Mouse (Mus musculus): ENCODE data around the gene Sap30l. TPM values are rescaled to one million over a fixed set of nuclear protein-coding genes. Genes with fewer than 3 reads are reported as not detected.
"Not testable (repeated sequence)": the region's sequence is repeated elsewhere in the genome, so short reads cannot be mapped to it uniquely, and the experiment has no call there.

Gene Sap30l
- total RNA-seq, 4 experiments from 2014 or later, result 46.8 to 53.4 (median 48.9) TPM

DNA sequence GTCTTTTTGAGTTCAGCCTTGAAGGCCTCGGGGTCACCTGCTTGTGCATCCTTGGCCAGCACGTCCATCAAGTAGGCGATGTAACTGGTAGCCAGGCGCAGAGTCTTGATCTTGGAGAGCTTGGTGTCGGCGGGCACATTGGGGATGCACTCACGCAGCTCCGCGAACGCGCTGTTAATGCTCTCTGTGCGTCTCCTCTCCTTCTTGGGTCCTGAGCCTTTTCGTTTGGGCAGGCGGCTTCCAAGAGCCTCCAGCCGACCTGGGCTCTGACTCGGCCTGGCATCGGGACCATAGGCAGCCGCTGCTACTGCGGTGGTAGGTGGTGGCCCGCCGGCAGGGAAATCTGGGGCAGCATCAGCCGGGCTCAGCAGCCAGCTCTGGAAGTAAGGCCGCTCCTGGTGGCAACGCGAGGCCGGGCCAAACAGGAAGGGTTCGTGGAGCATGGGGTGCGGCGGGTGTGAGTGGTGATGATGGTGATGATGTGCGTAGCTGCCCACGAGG lies 29.9 kb downstream of the Sap30l start:
- no peak for DNase-seq (ENCODE audit: low spot score in 2 of 2)

DNA sequence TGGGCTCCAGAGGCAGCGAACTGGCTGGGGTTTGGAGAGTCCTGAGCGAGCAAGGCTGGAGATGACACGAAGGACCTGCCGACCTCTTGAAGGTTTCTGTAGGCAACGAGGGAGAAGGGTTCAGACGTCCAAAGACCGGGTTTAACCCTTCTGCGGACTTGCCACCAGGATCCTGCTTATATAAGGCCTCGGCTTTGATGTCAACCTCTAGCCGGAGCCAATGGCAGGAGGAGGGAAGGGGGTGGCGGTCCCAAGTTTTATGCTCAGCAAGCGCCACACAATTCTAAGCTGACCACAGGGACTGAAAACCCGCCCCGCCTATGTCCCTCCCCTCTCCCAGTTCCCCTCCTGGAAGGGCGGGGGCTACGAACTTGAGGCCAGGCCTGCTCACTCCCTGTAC lies 30.4 kb downstream of the Sap30l start:
- no peak for DNase-seq (ENCODE audit: low spot score in 2 of 2)

DNA sequence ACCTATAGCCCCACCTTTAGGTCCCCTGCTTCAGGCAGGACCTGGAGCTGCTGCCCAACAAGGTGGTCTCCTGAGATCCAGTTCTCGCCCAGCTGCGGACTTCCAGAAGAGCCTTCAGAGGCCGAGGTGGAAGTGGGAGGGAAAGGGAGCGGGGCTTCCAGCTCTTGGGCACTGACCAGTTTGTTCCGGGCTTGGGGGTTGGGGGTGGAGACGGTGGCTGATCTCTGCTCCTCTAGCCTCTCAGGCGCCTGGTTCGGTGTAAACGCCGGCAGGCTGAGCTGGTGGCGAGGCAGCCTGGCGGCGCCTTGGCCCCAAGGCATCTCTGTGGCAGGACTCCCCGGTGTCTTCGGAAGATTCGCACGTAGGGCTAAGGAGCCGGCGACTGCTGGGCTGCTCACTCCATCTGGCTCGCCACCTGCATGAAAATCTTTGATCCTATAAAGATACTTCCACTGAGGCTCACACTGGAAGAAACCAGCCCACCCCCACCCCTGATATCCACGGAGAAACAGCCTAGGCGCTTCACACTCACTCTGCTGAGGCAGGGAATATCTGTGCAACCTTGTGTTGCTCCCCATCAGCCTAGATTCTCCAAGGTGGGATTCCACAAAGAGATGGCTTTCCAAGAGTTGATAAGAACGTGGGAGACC lies 31.2 kb downstream of the Sap30l start, which contains the start of gene Hand1:
TSS of gene Hand1 (minus strand) at position 267 of the 650 bp plus-strand sequence.
- no peak for DNase-seq (ENCODE audit: low spot score in 2 of 2)

DNA sequence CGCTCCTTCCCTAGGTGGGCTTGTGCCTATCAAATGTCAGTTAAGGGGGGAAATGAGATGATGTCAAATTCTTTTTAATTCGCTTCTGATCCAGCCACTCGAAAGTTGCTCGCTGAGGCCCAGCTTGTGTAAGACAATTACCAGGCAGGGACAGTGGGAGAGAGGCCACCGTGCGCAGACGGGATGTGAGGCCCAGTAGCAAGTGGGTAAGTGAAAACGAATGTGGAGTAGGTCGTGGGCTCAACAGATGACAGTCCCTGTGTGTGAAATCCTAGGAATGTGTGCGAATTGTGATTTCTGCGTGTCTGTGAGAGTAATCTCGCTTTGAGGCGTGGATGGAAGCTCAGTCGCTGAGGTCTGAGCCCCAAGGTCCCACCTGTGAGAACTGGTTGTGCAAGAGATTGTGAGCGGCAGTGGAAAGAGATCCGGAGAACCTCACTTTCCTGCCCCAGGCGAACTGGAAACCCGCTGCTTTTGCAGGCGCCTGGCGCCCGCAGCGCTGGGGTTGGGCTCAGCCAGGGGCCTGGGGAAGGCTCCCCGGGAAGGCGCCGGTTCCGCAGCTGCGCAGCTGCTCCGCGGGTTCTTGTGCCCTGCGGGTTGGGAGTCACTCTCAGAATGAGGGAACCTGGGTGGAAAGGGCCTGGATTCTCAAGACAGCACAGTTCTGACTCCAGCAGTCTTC lies 32.0 kb downstream of the Sap30l start:
- DNase-seq (ENCODE audit: low spot score in 2 of 2), result no peak

DNA sequence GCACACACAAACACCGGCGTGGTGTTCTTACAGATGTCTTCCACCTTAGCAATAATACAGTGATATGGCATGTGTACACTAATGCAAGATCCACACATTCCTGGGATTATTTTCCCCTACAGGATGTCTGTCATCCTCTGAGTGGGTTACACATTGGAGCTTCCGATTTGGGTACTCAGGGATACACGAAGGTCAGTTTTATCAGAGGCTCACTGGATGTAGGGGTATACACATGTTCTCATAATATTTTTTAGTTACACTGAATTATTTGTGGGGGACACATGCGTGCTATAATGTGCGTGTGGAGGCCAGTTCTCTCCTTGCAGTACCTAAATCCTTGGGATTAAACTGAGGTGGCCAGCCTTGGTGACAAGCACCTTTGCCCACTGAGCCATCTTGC lies 32.6 kb downstream of the Sap30l start:
- DNase-seq (ENCODE audit: low spot score in 2 of 2), result no peak

DNA sequence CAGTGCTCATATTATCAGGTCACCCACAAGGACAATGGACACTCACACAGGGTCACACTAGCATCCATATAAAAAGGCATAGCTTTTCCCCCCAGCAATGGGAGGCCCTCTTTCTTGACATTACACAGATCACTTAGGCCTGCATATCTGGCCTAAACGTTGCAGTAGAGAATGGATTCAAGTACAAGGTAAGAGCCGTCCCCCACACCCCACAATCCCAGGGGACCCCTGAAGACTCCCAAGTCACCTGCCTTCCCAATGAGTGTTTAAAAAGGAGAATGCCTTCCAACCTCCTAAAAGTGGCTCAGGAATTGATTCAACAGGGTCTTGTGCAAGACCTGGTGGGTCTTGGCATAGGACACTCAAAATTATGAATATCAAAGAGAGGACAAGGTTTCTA lies 33.9 kb downstream of the Sap30l start:
- DNase-seq (ENCODE audit: low spot score in 2 of 2), result no peak

DNA sequence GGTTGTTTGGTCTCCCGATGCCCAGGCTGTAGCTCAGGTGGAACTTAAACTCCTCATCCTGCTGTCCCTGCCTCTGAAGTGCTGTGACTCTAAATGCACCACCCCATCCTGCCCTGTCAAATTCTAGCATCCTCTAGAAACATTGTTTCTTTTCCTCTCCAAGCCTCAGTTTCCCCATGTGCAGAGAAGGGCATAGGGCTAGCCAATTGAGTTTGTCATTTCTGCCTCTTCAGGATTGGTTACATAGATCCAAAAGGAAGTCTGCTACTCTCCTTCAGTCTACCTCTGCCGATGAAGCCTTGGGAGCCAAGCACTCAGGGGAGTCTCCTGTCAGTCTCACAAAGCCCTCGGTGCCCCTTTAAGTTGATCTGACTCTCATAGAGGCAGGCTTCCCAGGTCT lies 34.5 kb downstream of the Sap30l start:
- DNase-seq (ENCODE audit: low spot score in 2 of 2), result no peak

DNA sequence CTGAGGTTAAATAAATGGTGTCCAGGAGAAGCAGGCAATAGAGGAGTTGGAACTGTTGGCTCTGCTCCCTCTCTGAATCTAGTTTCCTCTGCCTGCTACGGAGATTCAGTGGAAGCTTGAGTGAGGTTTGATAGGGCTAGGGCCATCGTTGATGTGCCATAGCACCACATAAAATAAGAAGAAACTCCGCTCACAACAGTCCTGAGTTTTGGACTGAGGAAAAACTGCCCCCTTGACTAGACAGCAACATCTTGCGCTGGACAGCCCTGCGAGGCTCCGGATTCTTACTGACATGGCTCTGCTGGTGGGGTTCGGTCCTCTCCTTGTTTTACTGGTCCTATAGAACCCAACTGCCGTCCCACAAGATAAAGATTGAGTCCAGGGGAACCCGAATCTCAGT lies 35.0 kb downstream of the Sap30l start:
- no peak for DNase-seq (ENCODE audit: low spot score in 2 of 2)

DNA sequence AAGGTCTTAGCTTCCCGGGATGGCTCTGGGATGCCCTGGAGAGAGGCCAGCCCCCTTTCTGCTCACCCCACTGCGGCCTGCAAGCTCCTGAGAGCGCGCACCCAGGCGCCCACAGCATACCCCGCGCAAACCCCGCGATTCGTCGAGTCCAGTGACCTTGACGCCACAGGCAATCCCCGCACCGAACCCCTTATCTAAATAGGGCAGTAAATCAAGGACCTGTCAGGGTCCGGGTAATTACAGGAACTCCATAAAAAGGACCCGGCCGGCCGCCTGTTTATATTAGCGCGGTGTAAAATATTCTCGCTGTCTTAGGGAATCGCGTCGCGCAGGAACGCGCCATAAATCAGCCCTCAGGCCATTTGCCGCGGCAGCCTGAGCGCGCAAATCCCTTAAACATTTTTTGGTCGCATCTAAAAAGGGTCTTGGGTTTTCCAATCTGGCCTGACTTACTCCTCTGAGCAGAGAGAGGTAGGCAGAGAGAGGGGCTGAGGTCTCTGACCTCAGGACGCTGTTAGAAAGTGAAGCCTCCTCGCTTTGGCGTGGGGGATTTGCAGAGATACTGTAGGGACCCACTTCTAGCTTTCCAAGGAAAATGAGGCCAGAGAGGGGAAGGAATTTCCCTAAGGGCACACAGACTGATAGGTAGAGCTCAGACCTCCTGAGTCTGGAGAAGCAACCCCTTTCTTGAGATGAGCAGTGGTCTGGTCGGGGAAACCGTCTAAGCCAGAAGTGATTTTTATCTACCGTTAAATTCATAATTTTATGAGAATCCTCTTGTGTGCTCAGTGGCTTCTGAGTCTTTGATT lies 35.6 kb downstream of the Sap30l start:
- DNase-seq (ENCODE audit: low spot score in 2 of 2), result no peak

DNA sequence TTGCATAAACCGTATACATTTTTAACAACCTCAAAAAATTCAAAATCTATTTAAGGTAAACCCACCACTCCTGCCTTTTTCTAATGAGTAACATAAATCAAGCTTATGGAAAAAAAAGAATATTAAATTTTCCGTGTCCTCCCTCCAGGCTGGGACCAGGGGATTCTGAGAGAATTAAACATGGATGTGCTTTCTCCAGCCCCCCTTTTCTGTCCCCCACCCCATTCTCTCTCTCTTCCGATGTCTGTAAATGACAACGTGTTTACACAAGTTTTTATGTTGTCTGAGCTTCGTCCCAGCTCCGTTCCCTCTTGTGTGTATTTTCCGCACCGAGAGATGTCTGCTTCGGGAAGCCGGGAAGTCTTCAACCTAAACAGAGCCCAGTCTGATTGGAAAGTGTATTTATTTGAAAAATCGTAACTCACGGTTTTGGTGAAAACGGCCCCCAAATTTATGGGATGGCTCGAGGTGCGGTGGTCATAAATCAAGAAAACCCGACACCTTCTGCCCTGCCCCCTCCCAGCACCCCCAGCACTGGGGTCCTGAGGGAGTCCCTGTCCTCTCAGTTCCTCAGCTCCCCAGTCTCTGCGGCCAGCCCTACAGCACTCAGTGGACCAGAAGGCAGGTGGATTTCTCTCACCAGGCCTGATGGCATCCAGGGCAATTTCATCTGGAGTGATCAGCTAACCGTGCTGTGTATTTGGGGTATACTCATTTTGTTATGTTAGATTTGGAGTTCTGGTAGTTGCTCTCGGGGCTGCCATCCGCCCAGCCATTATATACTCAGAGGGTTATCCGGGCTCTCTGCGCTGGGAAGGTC lies 36.6 kb downstream of the Sap30l start:
- no peak for DNase-seq (ENCODE audit: low spot score in 2 of 2)

DNA sequence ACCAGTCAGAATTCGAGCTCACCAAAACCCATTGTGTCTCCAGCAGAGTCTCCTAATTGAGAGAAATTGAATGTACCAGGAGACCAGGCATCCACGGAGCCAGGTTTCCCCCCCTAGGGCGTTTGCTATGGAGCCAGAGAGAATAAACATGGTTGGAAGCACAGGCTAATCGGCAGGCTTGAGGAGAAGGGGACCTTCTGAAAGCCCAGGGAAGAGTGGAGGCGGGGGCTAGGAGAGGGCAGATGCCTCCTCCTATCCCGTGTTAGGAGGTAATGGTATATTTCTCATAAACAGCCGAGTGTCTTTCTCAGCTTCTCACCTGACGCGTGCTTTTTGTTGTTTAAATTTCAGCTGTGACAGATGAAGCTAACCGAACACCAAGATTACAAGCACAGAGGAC lies 39.5 kb downstream of the Sap30l start:
- no peak for DNase-seq (ENCODE audit: low spot score in 2 of 2)

DNA sequence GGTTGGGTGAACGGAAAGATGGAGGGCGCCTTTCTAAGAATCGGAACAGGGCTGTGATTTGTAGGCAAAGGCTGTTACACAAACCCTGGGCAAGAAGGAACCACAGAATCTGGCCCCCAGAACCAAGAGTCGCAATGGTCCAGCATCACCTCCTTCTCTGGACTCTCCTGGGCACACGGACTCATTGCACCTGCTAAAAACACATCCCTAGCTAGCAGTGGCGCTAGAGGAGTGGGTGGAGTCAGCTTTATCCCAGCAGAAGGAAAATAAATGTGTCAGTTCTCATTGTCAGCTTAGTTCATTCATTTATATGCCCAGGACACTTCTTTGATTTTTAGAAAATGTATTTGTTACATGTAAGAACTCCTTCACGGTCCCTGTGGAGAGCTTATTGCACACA lies 40.0 kb downstream of the Sap30l start:
- DNase-seq (ENCODE audit: low spot score in 2 of 2), result no peak

DNA sequence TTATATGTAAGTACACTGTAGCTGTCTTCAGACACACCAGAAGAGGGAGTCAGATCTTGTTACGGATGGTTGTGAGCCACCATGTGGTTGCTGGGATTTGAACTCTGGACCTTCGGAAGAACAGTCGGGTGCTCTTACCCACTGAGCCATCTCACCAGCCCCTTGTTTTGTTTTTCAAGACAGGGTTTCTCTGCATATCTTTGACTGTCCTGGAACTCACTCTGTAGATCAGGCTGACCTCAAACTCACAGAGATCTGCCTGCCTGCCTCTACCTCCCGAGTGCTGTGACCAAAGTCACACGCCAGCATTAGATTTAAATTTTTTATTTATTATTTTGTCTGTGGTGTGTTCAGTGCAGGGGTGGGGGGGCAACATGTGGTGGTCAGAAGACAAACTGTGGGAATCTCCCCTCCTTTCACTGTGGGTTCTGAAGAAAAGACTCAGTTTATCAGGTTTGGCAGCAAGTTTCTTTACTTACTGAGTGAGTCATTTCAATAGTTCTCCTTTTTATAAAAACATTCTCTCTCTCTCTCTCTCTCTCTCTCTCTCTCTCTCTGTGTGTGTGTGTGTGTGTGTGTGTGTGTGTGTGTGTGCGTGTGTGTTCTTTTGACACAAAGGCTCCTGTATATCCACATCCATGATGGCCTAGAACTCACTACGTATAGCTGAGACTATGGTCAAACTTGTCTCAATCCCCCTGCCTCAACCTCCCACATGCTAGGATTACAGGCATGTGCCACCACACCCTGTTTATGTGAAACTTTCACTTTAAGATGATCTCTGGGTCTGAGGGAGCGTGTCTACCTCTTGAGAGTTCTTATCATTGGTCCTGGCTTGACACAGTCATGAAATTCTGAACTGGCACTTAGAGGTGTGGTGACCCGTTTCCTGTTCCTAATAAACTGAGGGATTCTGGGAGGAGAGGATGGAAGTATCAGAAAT lies 45.3 kb downstream of the Sap30l start:
- DNase-seq (ENCODE audit: low spot score in 2 of 2), result not testable (repeated sequence)

DNA sequence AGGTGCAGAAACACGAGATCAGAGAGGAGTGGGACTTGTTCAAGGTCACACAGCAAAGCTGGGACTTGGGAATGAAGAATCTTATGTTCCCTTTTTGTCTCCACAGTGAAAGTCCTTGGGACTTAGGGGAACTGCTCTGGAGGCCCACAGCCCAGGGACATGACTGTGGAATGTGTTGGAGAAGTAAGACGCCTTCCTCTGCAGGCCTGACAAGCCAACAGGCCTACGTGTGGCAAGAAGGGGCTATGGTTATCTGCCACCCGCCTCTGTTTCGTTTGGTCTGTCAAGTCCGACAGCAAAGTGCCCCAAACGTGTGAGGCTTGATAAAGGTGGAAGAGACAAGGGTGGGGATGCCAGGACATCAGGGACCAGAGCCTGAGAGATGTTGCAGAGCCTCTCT lies 46.0 kb downstream of the Sap30l start:
- no peak for DNase-seq (ENCODE audit: low spot score in 2 of 2)

DNA sequence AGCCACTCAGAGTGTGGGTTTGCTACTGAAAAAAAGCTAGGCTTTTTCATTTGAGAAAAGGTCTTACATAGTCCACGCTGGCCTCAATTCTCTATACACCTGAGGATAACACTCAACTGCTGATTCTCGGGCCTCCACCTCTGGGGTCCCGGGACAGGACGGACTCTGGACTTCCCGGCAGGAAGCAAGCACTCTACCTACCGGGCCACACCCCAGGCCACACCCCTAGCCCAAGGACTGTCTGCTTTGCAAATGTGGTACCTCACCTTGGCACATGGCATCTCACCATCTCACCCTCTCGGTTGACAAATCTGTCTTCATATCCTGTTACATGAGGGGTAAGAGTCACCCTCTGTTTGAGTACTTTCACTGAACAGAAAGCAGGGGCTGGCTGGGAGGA lies 48.9 kb downstream of the Sap30l start:
- DNase-seq (ENCODE audit: low spot score in 2 of 2), result no peak

DNA sequence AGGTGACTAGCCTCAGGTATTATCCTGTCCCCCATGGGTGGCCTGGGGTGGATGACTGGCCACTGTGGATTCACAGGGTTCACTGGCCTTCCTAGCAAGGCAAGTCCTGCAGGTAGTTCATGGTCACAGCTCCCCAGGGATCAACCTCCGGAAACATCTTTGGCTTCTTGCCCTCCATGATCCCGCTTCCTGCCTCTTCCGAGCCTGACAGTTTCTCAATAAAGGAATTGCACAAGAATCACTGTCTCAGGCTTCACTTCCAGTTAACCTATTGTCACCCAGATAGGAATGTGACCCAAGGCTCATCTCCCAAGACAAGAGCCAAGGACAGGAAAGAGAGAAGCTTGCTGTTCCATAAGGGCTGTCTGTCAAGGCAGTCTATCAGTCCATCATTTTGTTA lies 49.5 kb downstream of the Sap30l start:
- no peak for DNase-seq (ENCODE audit: low spot score in 2 of 2)

DNA sequence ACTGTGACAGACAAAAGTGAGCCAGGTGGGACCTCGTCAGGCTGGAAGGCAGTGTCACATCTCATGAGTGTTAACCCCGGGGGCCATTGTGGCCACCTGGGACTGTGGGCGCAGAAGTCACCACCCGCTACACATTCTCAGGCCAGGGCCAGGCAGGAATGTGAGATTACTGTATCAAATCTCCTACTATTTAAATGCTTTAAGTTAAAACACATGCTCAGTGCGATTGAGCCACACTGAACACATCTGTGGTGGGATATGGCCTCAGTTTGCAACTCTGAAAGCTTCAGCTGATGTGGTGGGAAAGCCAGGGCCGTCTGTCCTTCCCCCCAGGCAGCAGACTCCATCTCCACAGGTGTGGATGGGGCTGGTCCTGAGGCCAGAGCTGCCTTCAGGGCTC lies 52.1 kb downstream of the Sap30l start:
- no peak for DNase-seq (ENCODE audit: low spot score in 2 of 2)

DNA sequence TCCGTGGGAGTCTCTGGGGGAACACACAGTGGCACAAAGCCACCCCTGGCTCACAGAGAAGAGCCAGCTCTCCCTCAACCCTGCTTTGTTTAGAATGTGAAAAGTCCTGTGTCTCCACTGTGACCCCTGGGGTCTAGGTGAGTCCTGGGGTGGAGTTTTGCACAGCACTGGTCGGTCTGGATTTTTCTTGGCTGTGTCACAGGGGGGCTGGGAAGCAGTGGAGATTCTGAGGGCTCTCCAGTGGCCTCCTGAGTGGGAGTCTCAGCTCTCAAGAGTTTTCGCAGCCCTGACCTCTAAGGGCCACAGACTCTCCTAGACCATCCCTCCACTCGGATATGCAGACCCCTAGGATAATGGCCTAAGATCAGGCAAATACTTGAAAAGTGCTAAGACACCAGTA lies 56.3 kb downstream of the Sap30l start:
- no peak for DNase-seq (ENCODE audit: low spot score in 2 of 2)

Data from layer of hippocampus, adult 8-10 months (tissue).